Comparison of ENCODE assay signal across 10 mouse cellular contexts in the genomic region with DNA sequence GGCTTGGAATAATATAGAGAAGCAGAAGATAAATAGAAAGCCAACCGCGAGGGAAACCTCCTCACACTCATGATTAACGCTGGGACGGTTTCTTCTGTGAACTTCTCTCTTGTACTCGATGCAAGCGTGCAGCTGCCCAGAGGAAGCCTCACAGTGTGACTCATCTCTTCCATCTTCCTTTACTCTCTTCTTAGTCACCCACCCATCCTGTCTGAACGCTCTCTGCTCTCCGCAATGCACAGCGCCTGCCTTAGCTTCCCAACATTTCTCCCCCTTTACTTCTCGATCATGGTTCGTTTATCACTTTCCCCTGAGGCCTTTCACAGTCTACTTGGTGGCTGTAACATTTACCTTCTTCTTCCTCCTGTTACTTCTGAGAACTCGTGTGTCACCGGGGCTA. TPM values are rescaled to one million over a fixed set of nuclear protein-coding genes. Genes with fewer than 3 reads are reported as not detected.
DNase-seq lines count a peak whose midpoint lies in the region; ATAC-seq and TF ChIP-seq lines count a peak whose summit lies in the region.
"Had no signal": no experiment of that assay in that cellular context is flagged by ENCODE, and none has a peak within 500 bp of the region (broad histone marks: within the 10 kb centered on the region; RNA-seq: fewer than 3 reads in every experiment).

No protein-coding gene starts in this region.

- peaks cover 8% of the 10 kb centered on the region; the same call in 1 of the 2 replicates for H3K4me1 ChIP-seq in spleen, adult 2 months (ENCODE audit: control insufficient read depth, insufficient read depth, insufficient read length)
- no peaks in the 10 kb centered on the region; the same call in none of the 2 replicates for H3K4me1 ChIP-seq in bone marrow, adult 2 months (ENCODE audit: control insufficient read depth, insufficient read depth, low read length)
- H3K4me1 ChIP-seq in stomach, postnatal 0 days (replicated peaks; ENCODE audit: control insufficient read depth, insufficient read depth) = 0 out of 2 replicates have a peak, but pooled peaks cover 3% of the 10 kb centered on the region
- no peaks in the 10 kb centered on the region for H3K4me1 ChIP-seq in midbrain, embryonic 16.5 days (ENCODE audit: control insufficient read depth, insufficient read depth, low read length)
- H3K4me1 ChIP-seq: embryonic facial prominence, embryonic 15.5 days had no signal

- no peak for TF ChIP-seq POLR2A in spleen, adult 2 months (IDR thresholded peaks at IDR 0.05; ENCODE audit: low read depth, low read length)
- no peak for TF ChIP-seq POLR2A in bone marrow, adult 2 months (IDR thresholded peaks at IDR 0.05; ENCODE audit: borderline replicate concordance, control insufficient read depth, low read depth, low read length)

- no peaks in the 10 kb centered on the region for H3K36me3 ChIP-seq in spleen, adult 2 months (ENCODE audit: control insufficient read depth, insufficient read depth, low read length)
- no peaks in the 10 kb centered on the region for H3K36me3 ChIP-seq in stomach, postnatal 0 days (ENCODE audit: control insufficient read depth, insufficient read depth, low read length)
- H3K36me3 ChIP-seq in midbrain, embryonic 16.5 days (ENCODE audit: control insufficient read depth, insufficient read depth, low read length) = no peaks in the 10 kb centered on the region
- H3K36me3 ChIP-seq: embryonic facial prominence, embryonic 15.5 days; lung, embryonic 15.5 days had no signal

- no peak for TF ChIP-seq CTCF in spleen, adult 2 months (IDR thresholded peaks at IDR 0.05; ENCODE audit: extremely low read depth, insufficient read depth, insufficient read length, insufficient replicate concordance)
- TF ChIP-seq CTCF in bone marrow, adult 2 months (IDR thresholded peaks at IDR 0.05; ENCODE audit: control insufficient read depth, insufficient read depth, low read length) = no peak
- TF ChIP-seq CTCF in stomach, postnatal 0 days (IDR thresholded peaks at IDR 0.05; ENCODE audit: low read depth) = no peak

- H3K9me3 ChIP-seq in stomach, postnatal 0 days (ENCODE audit: control insufficient read depth, low read length) = no peaks in the 10 kb centered on the region
- H3K9me3 ChIP-seq in midbrain, embryonic 16.5 days (replicated peaks; ENCODE audit: control insufficient read depth, low read length, poor library complexity, severe bottlenecking) = no peaks in the 10 kb centered on the region
- H3K9me3 ChIP-seq: embryonic facial prominence, embryonic 15.5 days; lung, embryonic 15.5 days had no signal

- H3K4me2 ChIP-seq in stomach, postnatal 0 days (replicated peaks; ENCODE audit: low read depth) = no peak overlapping the region
- H3K4me2 ChIP-seq in midbrain, embryonic 16.5 days (ENCODE audit: low read length) = no peak overlapping the region
- H3K4me2 ChIP-seq: embryonic facial prominence, embryonic 15.5 days; lung, embryonic 15.5 days had no signal

- TF ChIP-seq EP300 in stomach, postnatal 0 days (optimal IDR thresholded peaks at IDR 0.05) = no peak

- DNase-seq in spleen, adult 2 months (ENCODE audit: low read depth in 1 of 2, low spot score in 2 of 2) = peak; percentile 13 to 33
- DNase-seq in spleen, postnatal 10 days (ENCODE audit: low spot score in 2 of 2) = no peak
- no peak for DNase-seq in stomach, postnatal 0 days (ENCODE audit: low spot score)
- DNase-seq in ovary, postnatal 10 days (ENCODE audit: low spot score) = no peak
- DNase-seq in neural tube, embryonic 10.5 days (ENCODE audit: extremely low spot score, low spot score) = no peak

- no peaks in the 10 kb centered on the region for H3K27me3 ChIP-seq in spleen, adult 2 months (ENCODE audit: control insufficient read depth, insufficient read depth, low read length)
- no peaks in the 10 kb centered on the region for H3K27me3 ChIP-seq in stomach, postnatal 0 days (ENCODE audit: control insufficient read depth, insufficient read depth, low read length)
- H3K27me3 ChIP-seq in midbrain, embryonic 16.5 days (ENCODE audit: control insufficient read depth, insufficient read depth, low read depth, low read length) = no peaks in the 10 kb centered on the region
- H3K27me3 ChIP-seq: embryonic facial prominence, embryonic 15.5 days had no signal

- WGBS in spleen, adult 2 months = 7% methylated on average over 13 of the region's 13 CpGs
- 9% methylated on average over 13 of the region's 13 CpGs for WGBS in bone marrow, adult 2 months
- WGBS in stomach, postnatal 0 days = 43% methylated on average over 13 of the region's 13 CpGs
- WGBS in midbrain, embryonic 16.5 days = 86% methylated on average over 13 of the region's 13 CpGs

- peak overlapping the region; percentile 27; the same call in 1 of the 2 replicates for H3K27ac ChIP-seq in spleen, adult 2 months (ENCODE audit: insufficient read depth, low read length)
- 0 out of 2 replicates have a peak overlapping the region, but pooled peaks have one; percentile 3 for H3K27ac ChIP-seq in bone marrow, adult 2 months (ENCODE audit: control insufficient read depth, insufficient read depth, low read depth, low read length, poor library complexity)
- H3K27ac ChIP-seq in stomach, postnatal 0 days (replicated peaks) = peak overlapping the region; percentile 64
- H3K27ac ChIP-seq in midbrain, embryonic 16.5 days (ENCODE audit: low read length) = no peak overlapping the region
- H3K27ac ChIP-seq: embryonic facial prominence, embryonic 15.5 days; lung, embryonic 15.5 days had no signal

- peak; percentile 18 to 65; a peak in 1 of 4 replicates for ATAC-seq in hematopoietic stem cell, adult 5-6 weeks (replicated peaks in 1 of 2; ENCODE audit: insufficient read depth in 1 of 2, low FRiP score in 2 of 2, low TSS enrichment in 1 of 2, low read depth in 1 of 2, poor library complexity in 2 of 2, severe bottlenecking in 2 of 2)
- peak; percentile 71 for ATAC-seq in stomach, postnatal 0 days (ENCODE audit: low FRiP score, low TSS enrichment)
- no peak for ATAC-seq in midbrain, embryonic 16.5 days

- H3K4me3 ChIP-seq in spleen, adult 2 months (ENCODE audit: extremely low read depth, insufficient read depth, insufficient read length) = no peak overlapping the region
- H3K4me3 ChIP-seq in bone marrow, adult 2 months (replicated peaks; ENCODE audit: control insufficient read depth, low read depth, low read length) = no peak overlapping the region
- no peak overlapping the region for H3K4me3 ChIP-seq in stomach, postnatal 0 days (ENCODE audit: low read depth, low read length)
- H3K4me3 ChIP-seq in midbrain, embryonic 16.5 days (ENCODE audit: low read depth, low read length) = no peak overlapping the region
- H3K4me3 ChIP-seq: embryonic facial prominence, embryonic 15.5 days; lung, embryonic 15.5 days had no signal

- no peak overlapping the region for H3K9ac ChIP-seq in stomach, postnatal 0 days (ENCODE audit: low read length)
- no peak overlapping the region for H3K9ac ChIP-seq in midbrain, embryonic 16.5 days (ENCODE audit: low read depth, low read length)
- H3K9ac ChIP-seq: embryonic facial prominence, embryonic 15.5 days; lung, embryonic 15.5 days had no signal

RNA-seq across cellular contexts. Expression of a gene that starts 20.1 kb away (rescaled TPM):
- polyA plus RNA-seq in spleen, adult 2 months (2012; rRNA removed) = not detected in 2 replicates
- not detected in 2 replicates for polyA plus RNA-seq in bone marrow, adult 2 months (2011; ENCODE audit: insufficient read depth, insufficient read length, low replicate concordance, missing spikeins)
- total RNA-seq in hematopoietic stem cell, adult 5-6 weeks (2017) = not detected in 2 replicates
- polyA plus RNA-seq in stomach, postnatal 0 days (2015; fragmentation: Nextera tagmentation; extraction: Ambion mirVana) = not detected in 2 replicates
- not detected in 2 replicates for polyA plus RNA-seq in midbrain, embryonic 16.5 days (2015; fragmentation: Nextera tagmentation; extraction: Ambion mirVana)
- polyA plus RNA-seq: embryonic facial prominence, embryonic 15.5 days; lung, embryonic 15.5 days had no signal

RNA-seq across cellular contexts. Expression of a gene that starts 31.7 kb away (rescaled TPM):
- 0.97 and 1.0 TPM in 2 replicates for polyA plus RNA-seq in spleen, adult 2 months (2012; rRNA removed)
- polyA plus RNA-seq in bone marrow, adult 2 months (2011; ENCODE audit: insufficient read depth, insufficient read length, low replicate concordance, missing spikeins) = 3.5 and 6.6 TPM in 2 replicates
- 14.5 and 20.4 TPM in 2 replicates for total RNA-seq in hematopoietic stem cell, adult 5-6 weeks (2017)
- polyA plus RNA-seq in stomach, postnatal 0 days (2015; fragmentation: Nextera tagmentation; extraction: Ambion mirVana) = 4.2 and 5.0 TPM in 2 replicates
- 7.7 and 7.8 TPM in 2 replicates for polyA plus RNA-seq in midbrain, embryonic 16.5 days (2015; fragmentation: Nextera tagmentation; extraction: Ambion mirVana)

RNA-seq across cellular contexts. Expression of a gene that starts 31.8 kb away (rescaled TPM):
- 9.5 and 12.4 TPM in 2 replicates for polyA plus RNA-seq in spleen, adult 2 months (2012; rRNA removed)
- 10.9 and 18.0 TPM in 2 replicates for polyA plus RNA-seq in bone marrow, adult 2 months (2011; ENCODE audit: insufficient read depth, insufficient read length, low replicate concordance, missing spikeins)
- total RNA-seq in hematopoietic stem cell, adult 5-6 weeks (2017) = 73.1 and 90.3 TPM in 2 replicates
- 6.0 and 7.0 TPM in 2 replicates for polyA plus RNA-seq in stomach, postnatal 0 days (2015; fragmentation: Nextera tagmentation; extraction: Ambion mirVana)
- 7.9 and 8.1 TPM in 2 replicates for polyA plus RNA-seq in midbrain, embryonic 16.5 days (2015; fragmentation: Nextera tagmentation; extraction: Ambion mirVana)

RNA-seq across cellular contexts. Expression of a gene that starts 39.6 kb away (rescaled TPM):
- polyA plus RNA-seq in spleen, adult 2 months (2012; rRNA removed) = not detected in 2 replicates
- not detected in 2 replicates for polyA plus RNA-seq in bone marrow, adult 2 months (2011; ENCODE audit: insufficient read depth, insufficient read length, low replicate concordance, missing spikeins)
- 0.25 TPM in 1 of 2 replicates, not detected in the other for total RNA-seq in hematopoietic stem cell, adult 5-6 weeks (2017)
- polyA plus RNA-seq in stomach, postnatal 0 days (2015; fragmentation: Nextera tagmentation; extraction: Ambion mirVana) = 6.8 and 7.1 TPM in 2 replicates
- not detected in 2 replicates for polyA plus RNA-seq in midbrain, embryonic 16.5 days (2015; fragmentation: Nextera tagmentation; extraction: Ambion mirVana)

Comparison
In these comparisons a context has a peak if more than half of its experiments do, and no peak if none do; other contexts are left out.
1. DNase-seq: peak in spleen, adult 2 months (2 of 2); none in spleen, postnatal 10 days (0 of 2), stomach, postnatal 0 days (single experiment), ovary, postnatal 10 days (single experiment) and neural tube, embryonic 10.5 days (single experiment).